Mouse (Mus musculus) kidney, adult 11 months (tissue): ENCODE measurements around the gene Cldnd1.

Experiments used
- DNase-seq: peaks from one replicate; pipeline ENCODE4 v3.0.0; 2022

Gene Cldnd1

DNA sequence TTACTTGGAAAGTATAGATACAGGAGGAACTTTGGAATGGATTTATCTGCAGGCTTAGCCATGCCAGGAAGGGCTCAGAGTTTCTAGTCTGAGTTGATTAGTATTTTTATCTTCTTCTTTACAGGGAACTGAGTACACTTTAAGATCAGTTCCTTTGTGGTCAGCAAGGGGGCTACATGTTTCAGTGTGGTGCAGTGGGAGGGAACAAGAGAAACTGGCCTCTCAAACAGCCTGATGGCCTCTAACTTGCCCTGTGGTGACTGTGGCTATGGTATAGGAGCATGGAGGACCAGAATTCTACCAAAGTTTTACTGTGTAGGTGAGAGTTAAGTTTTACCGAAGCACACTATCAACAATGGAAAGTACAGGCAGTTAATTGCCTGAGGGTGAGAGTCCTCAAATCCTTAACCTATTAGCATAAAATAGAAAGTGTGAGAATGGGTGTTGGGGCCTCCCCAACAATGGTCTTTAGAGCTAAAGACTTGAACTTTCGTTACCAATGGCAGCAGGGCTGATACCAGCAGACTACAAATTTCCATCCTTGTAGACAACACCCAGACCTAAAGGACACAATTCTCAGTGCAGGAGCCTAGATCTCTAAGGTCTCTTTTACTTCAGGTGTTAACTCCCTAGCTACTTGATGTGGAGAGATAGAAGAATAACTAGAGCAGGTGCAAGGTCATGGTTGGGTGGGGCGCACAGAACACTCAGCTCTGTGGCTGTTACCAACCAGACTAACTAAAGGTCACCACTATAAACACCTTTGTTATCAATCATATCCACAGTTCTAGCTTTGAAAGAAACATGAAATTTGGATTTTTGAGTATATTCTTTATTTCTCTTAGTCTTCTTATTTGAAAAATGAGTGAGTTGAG lies 18.9 kb upstream of the Cldnd1 start:
- DNase-seq = no peak

DNA sequence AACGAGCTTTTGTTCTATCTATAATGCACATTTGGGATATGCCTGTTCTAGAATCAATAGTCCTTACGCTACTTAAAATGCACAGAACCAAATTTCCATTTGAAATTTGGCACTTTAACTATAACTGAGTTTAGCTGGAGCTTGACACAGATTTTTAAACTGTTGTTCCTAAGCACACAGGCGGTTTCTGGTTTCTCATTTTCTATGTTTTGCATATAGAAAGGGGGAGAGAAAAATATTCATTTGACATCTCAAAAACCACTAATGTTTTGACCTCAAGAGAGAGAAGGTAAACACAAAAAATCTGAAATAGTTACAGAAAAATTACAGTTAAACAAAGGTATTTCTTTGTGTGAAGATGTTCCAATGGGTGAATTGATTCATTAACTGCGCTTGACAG lies 18.2 kb upstream of the Cldnd1 start:
- no peak for DNase-seq

DNA sequence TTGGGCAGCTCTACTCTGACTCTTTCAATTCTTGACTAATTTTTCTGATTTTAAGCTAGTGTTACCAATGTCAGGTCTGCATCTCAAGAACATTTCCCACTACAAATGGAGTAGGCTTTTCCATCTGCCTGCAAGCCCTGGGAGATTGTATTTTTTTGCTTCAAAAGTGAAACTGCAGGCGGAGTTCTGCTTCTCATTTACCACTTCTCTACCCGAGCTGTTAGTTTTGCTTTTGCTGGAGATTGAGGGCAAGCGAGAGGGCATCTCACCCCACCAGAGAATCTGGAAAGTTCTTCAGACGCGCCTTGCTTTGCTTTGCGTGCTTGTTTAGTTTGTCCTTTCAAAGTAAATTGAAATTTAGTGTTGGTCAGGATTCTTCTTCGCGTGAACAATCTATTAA lies 15.5 kb upstream of the Cldnd1 start:
- no peak for DNase-seq

DNA sequence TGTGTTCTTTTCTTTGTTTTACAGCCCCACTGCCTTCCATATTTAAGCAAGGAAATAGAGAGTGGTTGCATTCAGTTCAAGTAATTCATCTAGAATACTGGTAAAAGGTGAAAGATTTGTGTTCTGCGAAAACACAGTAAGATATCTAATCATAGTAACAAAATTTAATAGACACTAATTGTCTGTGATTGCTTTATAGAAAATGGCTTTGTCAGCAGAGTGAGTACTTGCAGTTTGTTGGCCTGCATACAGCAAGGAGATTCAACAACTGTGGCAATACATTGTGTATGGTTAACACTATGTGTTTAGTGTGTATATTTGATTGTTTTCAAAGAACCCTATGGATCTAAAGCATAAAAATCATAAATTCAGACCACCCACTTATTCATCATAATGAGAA lies 14.6 kb upstream of the Cldnd1 start:
- DNase-seq = no peak

DNA sequence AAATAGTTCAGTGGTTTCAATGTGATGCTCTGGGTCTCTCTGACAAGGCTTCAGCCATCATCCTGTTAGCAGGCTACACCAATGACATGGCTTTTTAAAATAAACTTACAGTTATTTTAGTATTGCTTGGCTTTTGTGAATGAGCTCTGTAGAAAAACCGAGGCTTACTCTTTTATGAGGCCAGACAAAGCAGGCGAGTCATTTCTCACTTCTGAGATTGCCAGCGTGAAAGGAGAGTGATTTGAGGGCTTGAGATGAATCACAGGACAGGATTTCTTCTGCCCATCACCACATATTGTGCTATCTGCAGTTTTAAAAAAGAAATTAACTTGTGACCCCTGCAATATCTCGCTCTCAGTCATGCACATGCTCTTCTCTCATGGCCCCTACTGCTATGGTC lies 12.7 kb upstream of the Cldnd1 start:
- no peak for DNase-seq

DNA sequence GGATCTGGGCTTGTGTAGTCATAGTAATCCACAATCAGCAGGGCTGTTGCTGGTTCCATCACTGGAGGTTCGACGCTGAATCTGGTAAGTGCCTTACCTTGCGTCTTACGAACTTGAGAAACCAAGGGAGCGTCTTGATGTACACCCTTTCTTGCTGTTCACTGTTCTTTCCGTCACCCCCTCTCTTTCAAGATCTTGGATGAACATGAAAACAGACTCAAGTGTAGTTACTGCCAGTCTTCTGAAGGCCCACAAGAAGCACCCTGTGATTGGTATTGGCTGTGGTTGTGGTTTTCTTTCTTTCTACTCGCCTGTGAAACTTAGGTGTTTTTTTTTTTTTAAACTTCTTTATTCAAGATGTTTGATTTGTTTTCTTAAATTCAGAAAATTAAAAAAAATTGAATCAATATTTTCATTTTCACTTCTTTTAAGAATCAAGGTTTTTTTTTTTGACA lies 9.0 kb upstream of the Cldnd1 start, which contains the start of gene Gpr15:
TSS of gene Gpr15 (minus strand) at position 405 of the 455 bp plus-strand sequence.
- DNase-seq = no peak

DNA sequence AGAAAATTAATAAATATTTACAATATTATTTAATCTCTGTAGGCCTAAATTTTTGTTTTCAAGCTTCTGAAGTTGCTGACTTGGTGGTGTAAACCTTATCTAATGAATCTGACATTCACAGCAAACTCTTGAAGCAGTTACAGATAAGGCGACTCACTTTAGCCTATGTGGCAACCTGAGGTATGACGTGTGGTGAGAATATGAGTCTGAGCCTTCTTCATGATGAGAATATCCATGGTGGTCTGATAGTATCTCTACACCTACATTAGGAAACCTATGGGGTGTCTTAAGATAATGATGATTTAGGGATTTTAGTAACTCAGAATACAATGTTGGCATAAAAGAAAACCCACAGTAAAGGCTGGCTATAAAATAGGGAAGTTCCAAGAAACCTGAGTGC lies 5.4 kb upstream of the Cldnd1 start:
- DNase-seq = no peak

DNA sequence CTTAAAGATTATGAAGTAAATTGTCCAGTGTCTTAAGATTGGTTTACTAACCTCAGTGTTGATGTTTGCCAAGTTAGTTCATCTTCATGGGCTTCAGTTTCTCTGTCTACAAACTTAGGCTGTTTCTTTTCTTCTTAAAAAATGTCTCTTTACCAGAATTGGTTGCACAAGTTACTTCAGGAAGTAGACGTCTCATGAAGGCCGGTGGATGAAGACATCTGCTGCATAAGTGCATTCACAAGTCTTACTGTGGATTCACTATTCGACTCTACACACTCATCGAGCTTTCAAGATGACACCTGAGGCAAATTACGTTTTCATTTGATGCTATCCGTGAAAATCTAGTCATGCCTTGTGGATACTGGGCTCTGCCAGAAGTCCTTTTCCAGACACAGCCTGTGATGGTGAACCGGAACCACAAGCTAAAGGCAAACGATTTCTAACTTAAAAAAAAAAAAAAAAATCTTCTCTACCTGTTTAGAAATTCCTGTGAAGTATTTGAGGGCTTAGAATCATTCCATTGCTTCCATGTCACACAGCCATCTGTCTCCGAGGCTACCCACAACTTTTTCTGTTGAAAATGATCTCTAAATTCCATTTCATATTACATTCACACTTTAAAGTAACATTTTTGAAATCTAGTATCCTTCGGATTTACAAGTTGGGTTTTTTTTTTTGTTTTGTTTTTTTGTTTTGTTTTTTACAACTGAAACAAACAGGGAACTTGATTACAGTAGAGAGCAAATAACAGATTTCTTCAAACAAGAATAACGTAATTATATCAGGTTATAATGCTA lies 832 bp upstream of the Cldnd1 start:
- DNase-seq = no peak

DNA sequence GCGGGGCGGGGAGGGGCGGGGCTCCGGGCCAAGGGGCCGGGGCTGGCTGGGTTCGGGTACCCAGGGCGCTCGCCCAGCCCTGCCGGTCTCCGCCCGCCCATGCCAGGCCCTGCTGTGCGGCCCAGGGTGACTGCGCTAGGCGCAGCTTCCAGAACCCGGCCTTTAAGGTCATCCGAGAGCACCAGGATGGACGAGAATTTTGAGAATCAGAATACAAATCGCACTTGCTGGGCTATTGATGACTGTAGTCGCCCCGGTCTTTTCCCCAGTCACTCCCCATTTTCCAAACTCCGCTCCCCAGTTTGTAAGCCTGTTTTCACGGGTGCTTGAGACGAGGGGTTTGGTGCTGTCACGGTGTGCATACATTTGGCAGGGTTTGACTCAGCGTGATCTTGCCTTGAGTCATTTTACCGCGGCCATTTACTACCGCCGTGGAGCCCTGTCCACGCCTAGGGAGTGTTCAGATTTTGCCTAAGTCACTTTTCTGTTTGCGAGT lies 514 bp downstream of the Cldnd1 start:
- DNase-seq = no peak

DNA sequence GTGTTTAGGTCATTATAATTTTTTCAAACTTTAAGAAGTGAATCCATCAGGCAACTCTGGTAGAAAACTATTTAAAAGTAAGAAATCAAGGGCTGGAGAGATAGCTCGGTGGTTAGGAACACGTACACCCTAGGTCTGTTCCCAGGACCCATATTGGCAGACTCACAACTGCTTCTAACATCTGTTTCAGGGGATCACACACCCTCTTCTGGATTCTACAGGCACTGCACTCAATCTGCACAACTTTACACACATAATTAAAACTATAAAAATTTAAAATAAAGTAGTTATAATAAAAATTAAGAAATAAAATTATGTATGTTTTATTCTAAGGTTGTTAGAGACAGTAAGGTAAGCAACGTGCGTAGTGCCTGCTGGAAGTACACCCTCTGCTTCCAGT lies 10.5 kb downstream of the Cldnd1 start:
- no peak for DNase-seq

DNA sequence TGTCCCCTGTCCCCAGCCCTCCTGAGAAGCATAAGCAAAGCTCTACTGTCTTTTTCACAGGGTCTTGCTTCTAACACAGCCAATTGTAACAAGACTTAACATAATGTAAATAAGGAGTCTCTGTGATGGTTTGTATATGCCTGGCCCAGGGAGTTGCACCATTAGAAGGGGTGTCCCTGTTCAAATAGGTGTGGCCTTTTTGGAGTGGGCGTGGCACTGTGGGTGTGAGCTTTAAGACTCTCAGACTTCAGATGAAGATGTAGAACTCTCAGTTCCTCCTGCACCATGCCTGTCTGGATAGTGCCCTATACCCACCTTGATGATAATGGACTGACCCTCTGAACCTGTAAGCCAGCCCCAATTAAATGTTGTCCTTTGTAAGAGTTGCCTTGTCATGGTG lies 11.1 kb downstream of the Cldnd1 start:
- DNase-seq = no peak

DNA sequence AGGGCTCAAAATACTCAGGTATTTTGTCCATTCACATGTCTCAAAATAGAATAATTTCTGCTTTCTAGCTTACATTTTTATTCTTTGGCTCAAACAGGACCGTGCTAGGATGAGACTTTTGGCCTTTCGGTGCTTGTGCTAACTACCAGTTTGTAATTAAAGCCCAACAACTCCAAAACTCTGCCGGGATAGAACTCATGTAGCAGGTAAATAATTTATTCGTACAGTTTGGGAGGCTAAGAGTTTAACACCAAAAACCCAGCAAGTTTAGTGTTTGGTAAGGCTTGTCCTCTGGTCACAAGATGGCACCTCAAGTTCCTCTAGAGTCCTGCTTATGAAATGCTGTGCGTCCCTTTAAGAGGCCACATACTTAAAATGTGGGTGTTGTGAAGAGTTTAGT lies 13.0 kb downstream of the Cldnd1 start:
- no peak for DNase-seq

DNA sequence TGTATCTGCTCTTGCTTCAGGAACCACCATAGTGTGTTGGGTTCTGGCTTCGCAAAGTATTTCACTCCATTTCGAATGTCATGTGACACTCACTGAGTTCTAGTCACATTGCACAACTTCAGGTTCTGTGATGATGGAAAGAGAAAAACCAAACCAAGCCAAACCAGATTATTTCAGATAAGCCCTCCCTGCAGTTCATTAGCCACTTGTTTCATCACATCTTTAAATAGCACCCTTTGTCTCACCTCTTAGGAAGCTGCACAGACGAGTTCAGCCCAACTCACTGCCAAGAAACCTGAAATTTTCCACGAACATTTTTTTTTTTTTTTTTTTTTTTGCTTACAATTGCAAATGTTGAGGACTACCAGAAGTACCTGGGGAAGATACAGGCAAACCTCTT lies 19.0 kb downstream of the Cldnd1 start:
- no peak for DNase-seq

DNA sequence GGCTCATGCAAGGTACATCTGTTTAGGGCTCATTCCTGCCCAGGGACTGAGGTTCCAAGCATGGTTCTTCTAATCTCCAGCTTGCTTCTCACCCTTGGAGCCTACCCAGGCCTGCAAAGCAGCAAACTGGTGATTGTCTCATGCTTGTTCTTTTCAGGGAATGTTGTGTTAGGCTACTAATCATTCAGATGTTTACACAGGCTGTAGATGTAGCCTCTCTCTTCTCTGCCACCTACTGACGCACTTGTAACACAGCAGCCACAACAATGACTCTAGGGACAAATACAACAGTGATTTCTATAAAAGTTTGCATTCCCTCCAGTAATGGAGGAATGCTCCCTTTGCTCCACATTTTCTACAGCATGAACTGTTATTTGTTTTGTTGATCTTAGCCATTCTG lies 23.6 kb downstream of the Cldnd1 start:
- no peak for DNase-seq

DNA sequence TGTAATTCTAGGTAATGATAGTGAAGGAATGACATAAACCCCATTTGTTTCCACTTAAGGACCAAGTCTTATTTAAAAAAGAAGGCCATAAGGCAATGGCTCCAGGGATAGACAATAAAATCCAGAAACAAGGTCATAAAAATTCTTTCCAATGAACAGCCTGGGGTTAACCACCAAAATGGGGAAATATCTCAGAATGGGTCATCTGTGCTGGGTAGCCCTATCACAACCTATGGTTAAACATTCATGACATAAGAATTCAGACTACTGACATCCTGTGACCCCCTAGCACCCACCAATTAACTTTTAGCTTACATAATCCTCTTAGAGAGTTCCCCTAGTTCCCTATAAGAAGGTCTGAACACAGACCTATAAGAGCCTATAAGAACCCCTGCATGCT lies 28.5 kb downstream of the Cldnd1 start:
- DNase-seq = no peak

DNA sequence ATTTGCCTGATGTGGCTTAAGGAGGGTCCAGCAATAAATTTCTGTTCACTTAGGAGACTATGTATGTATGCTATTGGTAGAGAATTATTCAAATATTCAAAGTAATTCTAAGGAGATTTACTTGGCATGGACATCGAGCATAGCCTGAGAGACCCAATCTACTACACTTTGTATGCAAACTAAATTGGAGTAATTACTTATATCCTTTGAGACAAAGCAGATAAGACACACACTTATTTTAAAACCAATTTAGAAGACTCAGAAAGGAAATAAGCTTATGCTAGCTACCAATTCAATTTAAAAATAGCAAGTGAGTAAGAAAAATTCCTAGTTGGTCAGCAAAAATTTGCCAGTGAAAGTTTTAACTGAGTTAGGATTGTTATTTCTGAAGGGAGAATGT lies 35.4 kb downstream of the Cldnd1 start, which contains the start of gene Olfr172:
TSS of gene Olfr172 (minus strand) at position 101 of the 400 bp plus-strand sequence.
- DNase-seq = no peak
